Mouse (Mus musculus): Measurements from ENCODE around the gene Rbfox3.

DNA sequence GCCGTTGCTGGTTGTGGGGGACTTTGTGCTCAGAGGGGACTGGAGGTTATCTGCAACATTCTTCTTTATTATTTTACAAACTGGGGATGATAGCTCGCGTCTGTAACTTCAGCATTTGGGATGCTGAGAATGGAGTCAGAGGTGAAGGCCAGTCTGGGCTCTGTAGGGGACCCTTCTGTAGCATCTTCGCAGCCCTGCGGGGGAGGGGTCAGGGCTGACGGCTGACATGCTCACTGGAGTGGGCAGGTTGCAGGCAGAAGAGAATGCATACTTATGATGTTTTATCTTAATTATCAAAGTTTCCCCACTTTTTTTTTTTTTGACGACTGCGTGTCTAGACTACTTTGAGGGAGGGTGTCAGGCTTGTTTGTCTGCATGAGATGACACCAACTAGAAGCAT lies 234.1 kb downstream of the Rbfox3 start:
- TF ChIP-seq POLR2A (IDR thresholded peaks at IDR 0.05; ENCODE audit: insufficient read length, low read depth) (no peak), USF1 (IDR thresholded peaks at IDR 0.05; ENCODE audit: low read depth) (no peak), TCF3 (IDR thresholded peaks at IDR 0.05; ENCODE audit: insufficient read length, low read depth) (no peak), TCF12 (IDR thresholded peaks at IDR 0.05; ENCODE audit: insufficient read depth, poor library complexity, severe bottlenecking) (no peak), REST (IDR thresholded peaks at IDR 0.05; ENCODE audit: insufficient read depth, insufficient read length) (no peak), E2F4 (IDR thresholded peaks at IDR 0.05; ENCODE audit: insufficient read depth) (no peak), POLR2AphosphoS2 (IDR thresholded peaks at IDR 0.05; ENCODE audit: insufficient read length, low read depth) (no peak), CEBPB (IDR thresholded peaks at IDR 0.05; ENCODE audit: insufficient read depth, poor library complexity, severe bottlenecking) (no peak), MYOG (IDR thresholded peaks at IDR 0.05; ENCODE audit: control insufficient read depth in 1 of 3, insufficient read depth in 1 of 3, insufficient read length in 2 of 3, low read depth in 2 of 3) (no peak), MYOD1 (IDR thresholded peaks at IDR 0.05; ENCODE audit: control insufficient read depth in 1 of 3, insufficient read length in 2 of 3, low read depth in 2 of 3) (no peak)

All from myocyte (in vitro differentiated cells).